Mouse (Mus musculus): ENCODE results near the gene C9orf72.
A peak's percentile ranks its signal among the peaks of the same experiment; 100 is the strongest.

C9orf72 gene

DNA sequence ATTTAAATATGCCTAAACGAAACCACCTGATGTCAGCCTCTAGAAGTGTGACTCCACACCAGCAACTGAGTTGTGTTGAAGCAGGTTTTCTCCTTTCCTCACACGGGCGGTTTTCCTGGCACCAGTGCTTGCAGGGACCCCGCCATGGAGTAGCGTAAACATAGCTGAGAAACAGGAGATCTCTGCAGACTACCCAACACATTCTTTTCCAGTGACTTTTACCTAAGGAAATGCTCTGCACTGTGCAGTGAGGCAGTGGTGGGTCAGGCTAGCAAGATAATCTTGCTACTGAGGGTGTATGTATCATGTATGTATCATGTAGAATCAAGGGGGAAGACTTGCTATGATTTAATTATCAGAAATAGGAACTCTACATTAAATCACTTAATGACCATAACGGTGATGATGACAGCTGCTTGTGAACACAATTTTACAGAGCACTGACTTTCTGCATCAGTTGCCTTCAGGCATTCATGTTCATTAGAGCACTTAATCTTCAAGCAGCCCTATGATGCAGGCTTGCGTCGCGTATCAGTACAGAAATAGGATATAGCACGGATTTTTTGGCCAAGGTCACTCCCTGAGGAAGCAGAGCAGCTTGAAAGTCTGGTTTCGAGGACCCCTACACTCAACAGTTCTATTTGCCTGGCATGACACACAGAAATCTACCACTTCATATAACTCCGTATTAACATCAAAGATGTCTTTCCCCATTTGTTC lies 47.9 kb downstream of the C9orf72 start:
- no peak for DNase-seq (ENCODE audit: extremely low read depth, insufficient read length, low spot score)

DNA sequence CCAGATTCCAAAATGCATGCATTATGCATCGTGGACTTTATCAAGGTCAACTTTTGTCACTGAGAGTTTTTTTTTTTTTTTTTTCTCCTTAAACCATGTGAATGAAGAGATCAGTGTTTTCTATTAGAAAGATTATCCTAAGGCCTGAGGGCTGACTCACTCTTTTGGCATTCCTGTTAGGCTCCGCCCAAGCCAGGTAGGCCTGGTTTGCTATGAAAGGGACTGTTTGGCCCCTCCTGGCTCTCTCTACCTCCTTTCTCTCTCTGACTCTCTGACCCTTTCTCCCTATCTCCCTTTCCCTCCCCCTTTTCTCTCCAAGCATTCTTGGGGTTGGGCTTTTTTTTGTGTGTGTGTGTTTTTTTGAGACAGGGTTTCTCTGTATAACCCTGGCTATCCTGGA lies 50.4 kb downstream of the C9orf72 start:
- DNase-seq (ENCODE audit: extremely low read depth, insufficient read length, low spot score): no peak

DNA sequence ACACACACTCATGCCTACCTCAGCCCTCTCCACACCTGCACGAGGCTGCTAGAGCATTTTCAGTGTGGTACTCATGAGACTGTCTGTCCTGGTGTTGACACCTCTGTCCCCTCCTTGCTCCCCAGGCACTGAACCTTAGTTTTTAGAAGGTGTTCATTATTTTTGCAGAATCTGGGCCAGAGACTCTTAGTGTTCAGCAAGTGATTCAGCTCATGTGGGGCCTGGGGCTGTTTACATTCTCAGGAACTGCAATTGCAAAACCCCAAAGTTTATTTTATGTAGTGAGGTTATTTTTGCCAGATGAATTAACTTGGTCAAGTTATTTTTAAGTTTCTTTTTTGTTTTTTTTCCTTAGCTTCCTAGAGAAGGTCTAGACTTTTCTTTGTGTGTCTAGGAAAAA lies 52.4 kb downstream of the C9orf72 start:
- DNase-seq (ENCODE audit: extremely low read depth, insufficient read length, low spot score): no peak

DNA sequence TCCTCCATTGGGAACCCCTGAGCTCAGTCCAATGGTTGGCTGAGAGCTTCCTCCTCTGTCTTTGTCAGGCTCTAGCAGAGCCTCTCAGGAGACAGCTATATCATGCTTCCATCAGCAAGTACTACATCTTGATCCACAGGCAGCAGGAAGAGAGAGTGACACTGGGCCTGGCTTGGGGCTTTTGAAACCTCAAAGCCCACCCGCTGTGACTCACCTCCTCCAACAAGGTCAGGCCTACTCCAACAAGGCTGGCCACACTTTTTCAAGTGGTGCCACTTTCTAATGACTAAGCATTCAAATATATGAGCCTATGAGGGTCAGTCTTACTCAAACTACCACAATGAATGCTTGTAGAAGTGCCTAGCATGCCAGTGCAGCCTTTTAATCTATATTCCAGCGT lies 53.5 kb downstream of the C9orf72 start:
- peak; percentile 18 for DNase-seq (ENCODE audit: extremely low read depth, insufficient read length, low spot score)

DNA sequence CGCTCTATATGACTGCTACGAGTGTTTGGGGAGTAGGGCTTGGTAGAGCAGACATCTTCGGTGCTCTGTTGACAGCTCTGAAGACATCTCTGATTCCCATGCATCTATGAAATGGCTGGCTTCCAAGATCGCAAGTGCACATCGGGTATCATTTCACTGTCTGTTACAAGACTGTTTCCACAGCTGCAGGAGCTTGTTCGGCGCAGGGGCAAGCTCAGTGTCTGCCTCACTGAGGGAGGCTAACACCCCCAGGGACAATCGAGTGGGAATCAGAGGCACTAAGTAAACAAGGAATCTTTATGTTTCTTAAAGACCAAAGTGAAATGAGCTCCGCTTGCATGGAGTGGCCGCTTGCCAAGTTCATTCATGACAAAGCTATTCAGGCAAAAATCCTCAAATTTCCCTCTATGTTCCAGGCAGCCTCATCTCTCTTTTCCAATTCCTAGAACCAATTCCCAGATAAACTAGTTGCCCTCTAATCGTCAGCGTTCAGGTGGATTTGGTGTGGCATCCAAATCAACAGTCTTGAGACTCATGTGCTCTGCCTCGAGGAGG lies 56.3 kb downstream of the C9orf72 start:
- no peak for DNase-seq (ENCODE audit: extremely low read depth, insufficient read length, low spot score)

DNA sequence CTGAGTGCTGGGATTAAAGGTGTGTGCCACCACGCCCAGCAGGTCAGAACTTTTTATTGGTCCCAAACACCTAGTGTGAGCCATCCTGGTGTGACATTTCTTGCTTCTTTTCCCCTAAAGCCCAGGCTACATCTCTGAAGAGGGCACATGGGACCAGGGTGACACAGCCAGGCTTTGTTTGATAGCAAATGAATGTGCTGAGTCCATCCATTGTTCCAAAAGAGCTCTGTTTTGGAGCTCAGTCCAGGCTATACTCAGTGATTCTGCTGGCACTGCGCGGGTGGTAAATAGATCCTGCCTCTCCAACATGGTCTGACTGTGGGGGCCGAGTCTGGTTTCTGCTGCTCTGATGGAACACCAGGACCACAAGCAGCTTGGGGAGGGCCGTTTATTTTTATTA lies 58.1 kb downstream of the C9orf72 start:
- no peak for DNase-seq (ENCODE audit: extremely low read depth, insufficient read length, low spot score)

DNA sequence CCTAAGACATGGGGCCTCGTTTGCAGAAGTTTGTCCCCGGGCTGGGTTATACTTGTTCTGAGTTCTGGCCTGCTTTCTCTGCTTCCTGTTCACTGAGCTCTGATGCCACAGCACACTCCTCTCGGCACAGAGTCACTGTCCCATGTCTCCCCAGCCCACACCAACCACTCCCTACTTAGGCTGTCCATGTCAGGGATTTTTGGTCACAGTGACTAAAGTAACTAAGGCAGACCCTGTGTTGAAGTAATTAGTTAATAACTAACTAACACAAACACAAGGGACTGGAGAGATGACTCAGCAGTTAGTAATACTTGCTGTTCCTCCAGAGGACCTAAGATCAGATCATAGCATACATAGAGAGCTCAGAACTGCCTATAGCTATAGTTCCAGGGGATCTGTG lies 60.0 kb downstream of the C9orf72 start:
- peak; percentile 24 for DNase-seq (ENCODE audit: extremely low read depth, insufficient read length, low spot score)

DNA sequence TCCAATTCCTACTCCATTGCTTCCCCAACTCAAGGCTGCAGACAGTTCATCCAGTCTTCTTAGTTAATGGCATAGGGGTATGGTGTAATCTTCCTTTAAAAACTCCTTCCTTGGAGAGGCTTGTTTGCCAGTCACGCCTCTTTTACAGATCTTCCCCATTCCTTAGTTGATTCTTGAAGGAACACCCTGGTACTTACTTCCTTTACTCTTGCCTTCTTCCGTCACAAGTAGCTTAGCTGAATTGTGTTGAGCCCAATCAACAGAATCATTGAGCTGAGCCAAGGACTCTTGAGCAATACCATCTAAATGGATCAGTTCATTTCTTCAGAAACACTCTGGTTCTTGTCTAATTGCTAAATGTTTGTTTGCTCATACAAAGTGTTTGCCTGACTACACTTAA lies 60.7 kb downstream of the C9orf72 start:
- no peak for DNase-seq (ENCODE audit: extremely low read depth, insufficient read length, low spot score)

DNA sequence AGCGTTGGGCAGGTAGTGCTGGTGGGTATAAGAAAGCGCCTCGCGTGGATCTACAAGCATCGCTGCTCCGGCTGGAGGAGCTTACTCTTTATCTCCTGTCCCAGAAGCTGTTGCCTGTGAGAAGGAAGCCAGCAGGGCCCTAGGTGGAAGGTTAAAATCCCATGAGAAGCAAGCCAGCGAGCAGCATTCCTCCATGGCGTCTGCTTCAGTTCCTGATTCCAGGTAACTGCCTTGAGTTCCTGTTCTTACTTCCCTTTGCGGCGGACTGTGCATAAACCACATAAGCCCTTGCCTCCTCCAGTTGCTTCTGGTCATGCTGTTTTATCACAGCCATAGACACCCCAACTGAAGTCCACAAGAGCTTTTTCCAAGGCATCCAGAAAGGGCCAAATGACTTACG lies 68.2 kb downstream of the C9orf72 start:
- no peak for DNase-seq (ENCODE audit: extremely low read depth, insufficient read length, low spot score)

DNA sequence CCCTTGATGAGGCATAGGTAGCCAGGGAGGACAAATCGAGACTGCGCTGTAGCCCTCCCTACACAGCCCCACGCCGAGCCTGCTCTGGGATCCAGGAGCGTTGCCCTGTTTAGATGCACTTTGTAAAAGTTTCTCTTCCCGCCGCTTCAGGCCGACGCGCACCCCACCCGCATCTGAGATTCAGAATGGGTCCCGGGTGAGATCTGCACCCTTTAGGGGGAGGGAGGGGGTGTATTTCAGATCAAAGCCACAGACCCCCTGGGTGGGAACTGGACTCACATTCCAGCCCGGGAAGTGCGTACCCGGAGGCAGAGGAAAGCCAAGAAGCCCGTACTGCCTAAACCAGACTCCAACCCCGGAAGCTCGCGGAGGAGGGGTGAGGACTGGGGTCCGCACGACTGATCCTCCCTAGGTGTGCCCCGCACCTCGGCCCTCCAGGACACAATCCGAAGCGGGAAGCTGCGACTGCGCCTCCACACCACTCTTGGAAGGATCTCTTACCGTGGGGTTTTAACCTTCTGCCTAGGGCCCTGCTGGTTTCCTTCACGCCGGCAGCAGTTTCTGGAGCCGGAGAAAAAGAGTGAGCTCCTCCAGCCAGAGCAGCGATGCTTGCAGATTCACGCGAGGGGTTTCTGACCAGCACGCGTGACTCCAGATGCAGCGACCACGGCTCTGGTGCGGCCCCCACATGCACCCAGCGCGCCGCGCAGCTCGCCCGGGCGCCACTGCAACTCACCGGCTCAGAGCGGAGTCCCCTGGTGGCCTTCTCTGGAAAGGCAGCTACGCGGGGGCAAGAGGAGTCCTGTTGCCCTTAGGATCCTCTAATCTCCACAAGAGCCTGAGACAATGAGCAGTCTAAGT lies 69.0 kb downstream of the C9orf72 start, which contains the start of gene Mob3b:
Mob3b (minus strand) TSS at position 734 of the 861 bp plus-strand sequence.
- peak; percentile 82 for DNase-seq (ENCODE audit: extremely low read depth, insufficient read length, low spot score)

DNA sequence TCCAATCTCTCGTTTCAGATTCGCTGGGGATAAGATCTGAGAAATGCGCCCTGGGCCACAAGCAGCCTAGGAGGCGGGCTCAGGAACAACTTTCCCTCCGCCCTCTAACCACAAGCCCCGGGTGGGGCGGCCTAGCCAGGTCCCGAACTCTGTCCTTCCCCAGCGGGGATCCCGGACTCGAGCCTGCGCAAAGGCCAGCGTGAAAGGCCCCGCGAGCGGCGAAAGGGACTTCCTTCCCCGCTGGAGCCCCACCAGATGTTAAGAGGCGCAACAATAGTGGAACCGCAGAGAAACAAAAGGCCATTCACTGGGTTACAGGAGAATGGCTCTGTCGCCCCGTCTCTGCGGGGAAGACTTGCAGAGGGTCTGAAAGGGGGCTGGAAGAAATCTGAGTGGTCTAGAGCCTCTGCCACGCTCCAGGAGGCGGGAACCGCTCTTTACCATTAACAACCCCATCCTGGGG lies 69.8 kb downstream of the C9orf72 start:
- DNase-seq (ENCODE audit: extremely low read depth, insufficient read length, low spot score): peak; percentile 81

DNA sequence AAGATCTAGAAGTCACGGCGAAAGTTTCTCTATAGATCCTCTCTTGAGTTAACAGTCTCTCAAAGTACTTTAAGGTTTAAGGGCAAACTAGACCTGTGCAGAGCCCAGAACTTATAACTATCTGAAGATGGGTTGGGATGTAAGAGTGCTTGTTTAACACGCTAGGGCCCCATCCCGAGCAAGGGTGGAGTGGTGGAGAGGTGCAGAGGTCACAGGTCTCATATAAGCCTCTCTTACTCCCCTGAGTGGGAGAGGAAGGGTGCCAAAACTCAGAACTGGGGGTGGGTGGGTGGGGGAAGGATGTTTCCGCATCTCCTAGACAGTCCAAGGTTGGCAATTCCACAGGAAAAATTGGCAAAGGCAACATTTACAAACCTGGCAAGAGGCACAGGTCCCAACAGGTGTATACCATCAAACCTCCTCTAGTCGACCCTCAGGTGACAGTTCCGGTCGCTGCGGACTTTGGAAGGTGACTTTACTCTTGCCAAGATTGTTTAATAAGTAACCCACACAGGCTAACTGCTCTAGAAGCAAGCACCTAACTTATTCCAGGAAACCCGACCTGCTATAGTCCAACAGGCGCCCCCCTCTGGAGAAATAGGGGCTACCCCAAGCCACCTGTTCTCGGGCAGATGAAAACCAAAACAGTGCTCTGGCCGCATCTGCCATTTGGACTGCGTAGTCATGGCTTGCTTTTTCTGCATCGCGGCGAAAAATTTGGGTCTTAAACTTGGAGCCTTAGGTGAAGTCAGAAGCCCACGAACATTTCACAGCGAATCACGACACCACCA lies 70.6 kb downstream of the C9orf72 start:
- no peak for DNase-seq (ENCODE audit: extremely low read depth, insufficient read length, low spot score)

DNA sequence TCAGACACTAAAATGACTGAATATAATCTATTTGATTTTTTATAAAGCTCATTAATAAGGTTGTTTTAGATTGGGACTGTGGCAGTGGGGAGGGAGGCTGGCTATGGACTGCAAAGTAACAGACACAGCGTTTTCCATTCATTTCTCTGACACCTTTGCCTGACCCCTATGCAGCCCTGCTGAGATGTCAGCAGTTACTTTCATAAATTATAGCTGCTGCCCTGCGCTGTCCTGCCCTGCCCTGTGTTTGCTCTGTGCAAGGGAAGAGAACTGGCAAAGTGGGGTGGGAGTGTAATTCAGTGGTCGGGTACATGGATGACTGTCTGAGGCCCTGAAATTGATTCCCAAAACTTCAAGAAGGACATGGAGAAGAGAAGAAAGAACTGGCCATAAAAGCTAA lies 71.9 kb downstream of the C9orf72 start:
- no peak for DNase-seq (ENCODE audit: extremely low read depth, insufficient read length, low spot score)

DNA sequence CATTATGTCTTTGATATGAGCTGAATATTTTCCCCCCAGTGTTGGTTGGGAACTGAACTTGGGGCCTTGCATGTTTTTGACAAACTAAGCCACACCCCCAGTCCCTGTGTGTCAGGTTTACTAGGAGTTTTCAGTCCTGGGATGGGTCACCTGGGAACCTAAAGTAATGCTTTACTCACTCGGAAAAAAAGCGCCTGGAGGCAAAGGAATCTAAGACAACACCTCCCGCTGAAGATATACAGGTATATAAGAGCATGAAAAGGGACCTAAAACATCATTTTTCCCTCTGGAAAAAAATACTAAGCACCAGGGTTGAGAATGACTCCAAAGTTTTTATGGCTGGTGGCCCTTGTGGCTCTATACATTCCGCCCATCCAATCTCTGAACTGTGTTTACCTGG lies 74.2 kb downstream of the C9orf72 start, which contains the start of gene Ifnk:
Ifnk (plus strand) TSS at position 301 of the 400 bp plus-strand sequence.
- DNase-seq (ENCODE audit: extremely low read depth, insufficient read length, low spot score): no peak

DNA sequence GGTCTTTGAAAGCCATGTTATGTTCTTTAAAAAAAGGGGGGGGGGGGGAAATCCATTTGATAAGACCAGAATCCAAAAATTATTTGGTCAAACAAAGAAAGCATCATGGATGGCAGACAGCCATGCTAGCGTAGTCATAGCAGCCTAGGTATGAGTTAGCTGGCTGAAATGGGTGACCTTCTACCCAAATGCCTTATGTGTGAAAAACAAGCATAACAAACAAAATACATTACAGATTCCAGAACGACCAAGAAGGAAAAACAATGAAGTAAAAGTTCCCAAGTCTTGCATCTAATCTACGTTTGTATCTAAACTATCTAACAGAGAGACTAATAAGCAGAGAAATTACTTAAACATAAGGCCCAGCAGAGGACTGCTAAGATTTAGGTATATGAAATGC lies 75.3 kb downstream of the C9orf72 start:
- DNase-seq (ENCODE audit: extremely low read depth, insufficient read length, low spot score): no peak

DNA sequence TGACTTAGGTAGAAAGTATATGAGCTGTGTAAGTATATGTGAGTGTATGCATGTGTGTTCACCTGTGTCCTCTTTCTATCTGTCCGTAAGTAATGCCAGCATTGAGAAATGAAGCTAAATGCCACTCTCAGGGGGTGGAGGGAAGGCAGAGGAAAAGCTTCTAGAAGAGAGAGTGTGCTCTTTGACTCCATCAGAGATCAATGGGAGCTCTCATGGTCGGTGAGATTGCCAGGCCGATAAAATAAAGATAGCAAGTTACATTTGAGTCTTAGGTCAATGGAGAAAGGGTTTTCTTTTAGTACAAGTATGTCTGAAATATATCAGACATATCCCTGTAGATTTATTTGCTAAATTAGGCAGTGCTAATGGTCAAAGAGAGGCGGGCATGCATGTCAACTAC lies 77.6 kb downstream of the C9orf72 start:
- DNase-seq (ENCODE audit: extremely low read depth, insufficient read length, low spot score): no peak

DNA sequence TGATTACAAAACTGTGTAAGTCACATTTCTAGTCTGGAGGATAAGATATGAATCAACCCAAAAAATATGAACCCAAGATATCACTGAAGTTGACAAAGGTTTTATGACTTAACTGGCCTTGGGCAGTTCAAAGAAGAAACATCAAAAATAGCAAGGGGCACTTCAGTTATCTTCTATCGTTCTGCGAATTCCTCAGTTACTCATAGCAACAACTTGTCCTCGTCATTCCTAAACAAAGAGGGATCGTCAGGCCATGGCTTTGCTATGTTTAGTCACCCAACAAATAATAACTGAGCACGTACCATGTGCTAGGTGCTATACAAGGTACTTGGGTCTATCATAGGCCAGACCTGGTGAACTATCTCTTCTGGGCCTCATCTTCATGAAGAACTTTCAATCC lies 79.4 kb downstream of the C9orf72 start:
- DNase-seq (ENCODE audit: extremely low read depth, insufficient read length, low spot score): no peak

DNA sequence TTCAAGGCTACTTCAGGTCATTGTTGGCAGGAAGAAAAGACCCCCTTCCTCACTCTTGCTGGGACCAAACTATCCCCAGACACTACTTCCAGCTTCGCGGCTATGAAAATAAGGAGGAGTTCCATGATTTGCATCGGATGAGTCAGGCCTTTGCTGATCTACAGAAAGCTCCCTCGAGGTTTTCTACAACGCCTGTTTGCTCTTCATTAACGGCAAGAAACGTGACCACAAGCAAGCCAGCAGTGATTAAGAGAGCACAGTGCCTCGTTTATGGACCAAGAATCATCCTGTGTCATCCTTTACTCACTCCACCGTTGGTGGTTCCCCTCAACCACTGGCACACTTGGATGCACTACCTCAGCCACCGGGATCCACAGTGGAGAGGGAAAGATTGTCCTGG lies 80.2 kb downstream of the C9orf72 start:
- DNase-seq (ENCODE audit: extremely low read depth, insufficient read length, low spot score): no peak

DNA sequence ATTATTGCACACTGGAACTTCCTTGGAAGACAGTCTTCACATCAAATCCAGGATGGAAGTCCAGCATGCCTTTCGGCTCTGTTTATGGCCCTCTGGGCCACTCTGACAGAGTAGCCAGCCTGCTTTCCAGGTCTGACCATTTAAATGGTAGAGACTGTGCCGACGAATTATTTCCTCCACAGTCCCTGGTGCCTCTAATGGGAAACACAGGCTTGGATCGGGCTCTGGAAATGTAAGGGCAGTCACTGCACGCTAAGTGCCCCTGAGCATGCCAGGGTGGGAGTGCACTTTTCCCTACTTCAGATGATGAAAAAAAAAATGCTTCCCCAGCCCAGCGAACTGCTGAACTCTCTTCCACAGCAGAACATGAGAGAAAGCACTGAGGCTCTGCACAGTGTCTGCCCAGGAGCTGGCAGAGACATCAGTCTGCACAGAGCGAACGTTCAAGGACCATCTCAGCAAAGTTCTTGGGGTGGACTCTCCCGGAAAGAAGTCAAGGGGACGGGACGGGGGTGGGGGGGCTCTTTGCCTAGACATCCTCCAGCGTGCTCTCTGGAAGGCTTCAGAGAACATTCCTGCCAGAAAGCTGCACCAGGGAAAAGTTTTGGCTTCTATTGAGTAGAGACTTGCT lies 82.4 kb downstream of the C9orf72 start:
- no peak for DNase-seq (ENCODE audit: extremely low read depth, insufficient read length, low spot score)

Measured in 3134 (cell line).